Mouse (Mus musculus) myocyte (in vitro differentiated cells): ENCODE measurements around the gene Smtnl2.

Experiments used
- CEBPB ChIP-seq: IDR thresholded peaks from 2 replicates; pipeline ENCODE4 v1.6.1; 2011; ENCODE audit warnings: mild to moderate bottlenecking, moderate library complexity; ENCODE audit not compliant: poor library complexity, insufficient read depth, severe bottlenecking
- MYOD1 ChIP-seq, 3 experiments: IDR thresholded peaks; one replicate each; pipeline ENCODE4 v1.6.1; 2011; ENCODE audit warnings: control low read depth in 2 of 3, low read depth in 2 of 3, mild to moderate bottlenecking in 2 of 3, moderate library complexity in 1 of 3; ENCODE audit not compliant: insufficient read length in 2 of 3, control insufficient read depth in 1 of 3
- MYOG ChIP-seq, 3 experiments: IDR thresholded peaks; one replicate each; pipeline ENCODE4 v1.6.1; 2011; ENCODE audit warnings: control low read depth in 2 of 3, low read depth in 2 of 3, mild to moderate bottlenecking in 2 of 3; ENCODE audit not compliant: insufficient read length in 2 of 3, control insufficient read depth in 1 of 3, insufficient read depth in 1 of 3
- POLR2A ChIP-seq: IDR thresholded peaks from one replicate; pipeline ENCODE4 v1.6.1; 2011; ENCODE audit warnings: low read depth, mild to moderate bottlenecking, control low read depth, moderate library complexity; ENCODE audit not compliant: insufficient read length
- TCF12 ChIP-seq: IDR thresholded peaks from one replicate; pipeline ENCODE4 v1.6.1; 2011; ENCODE audit warnings: mild to moderate bottlenecking, control low read depth; ENCODE audit not compliant: poor library complexity, insufficient read depth, severe bottlenecking
- TCF3 ChIP-seq: IDR thresholded peaks from one replicate; pipeline ENCODE4 v1.6.1; 2011; ENCODE audit warnings: low read depth, control low read depth; ENCODE audit not compliant: insufficient read length
- USF1 ChIP-seq: IDR thresholded peaks from one replicate; pipeline ENCODE4 v1.6.1; 2011; ENCODE audit warnings: low read depth, mild to moderate bottlenecking, control low read depth, moderate library complexity

GRCm38 (mm10) chr11:72455694-72456093 is 44.2 kb upstream of the Smtnl2 start:
- TF ChIP-seq TCF12 = no peak
- no peak for TF ChIP-seq MYOD1 (IDR thresholded peaks at IDR 0.05; ENCODE audit: control insufficient read depth in 1 of 3, insufficient read length in 2 of 3, low read depth in 2 of 3)
- no peak for TF ChIP-seq MYOG (IDR thresholded peaks at IDR 0.05; ENCODE audit: control insufficient read depth in 1 of 3, insufficient read depth in 1 of 3, insufficient read length in 2 of 3, low read depth in 2 of 3)
- no peak for TF ChIP-seq POLR2A
- no peak for TF ChIP-seq USF1
- no peak for TF ChIP-seq CEBPB
- TF ChIP-seq TCF3 = no peak
